In the genomic region with DNA sequence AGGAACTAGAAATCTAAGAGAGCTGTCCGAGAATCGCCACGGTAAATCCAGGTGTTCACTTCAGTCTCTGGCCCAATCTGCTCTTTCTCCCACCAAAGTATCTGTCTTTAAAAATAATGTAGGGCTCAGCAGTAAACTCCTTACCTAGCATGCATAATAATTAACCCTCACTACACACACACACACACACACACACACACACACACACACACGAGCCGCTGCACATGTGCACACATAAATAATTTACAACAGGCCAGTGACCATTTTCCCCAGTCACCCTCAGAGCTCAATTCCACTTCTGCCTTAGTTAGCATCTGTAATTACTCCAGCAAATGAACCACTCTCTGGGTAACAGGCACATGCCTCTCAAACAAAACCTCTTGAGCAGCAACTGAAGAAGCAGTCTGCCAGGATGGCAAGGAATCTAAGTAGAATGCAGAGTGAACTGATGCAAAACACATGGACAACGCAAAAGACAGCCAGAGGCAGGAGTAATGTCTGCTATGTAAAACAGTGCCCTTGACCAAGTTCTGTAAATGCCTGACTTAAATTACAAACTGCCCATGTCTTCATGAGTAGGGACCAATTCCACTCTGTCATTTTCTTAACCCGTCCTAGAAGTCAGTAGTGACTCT, we compare ENCODE assay signal across 8 mouse cellular contexts. TPM values are rescaled to one million over a fixed set of nuclear protein-coding genes. Genes with fewer than 3 reads are reported as not detected.
DNase-seq lines count a peak whose midpoint lies in the region; ATAC-seq and TF ChIP-seq lines count a peak whose summit lies in the region.

No protein-coding gene starts in this region.

- H3K27ac ChIP-seq in heart, embryonic 16.5 days (ENCODE audit: low read length) = peak overlapping the region; percentile 94
- H3K27ac ChIP-seq in embryonic facial prominence, embryonic 14.5 days (replicated peaks; ENCODE audit: low read depth, low read length) = peak overlapping the region; percentile 94
- H3K27ac ChIP-seq in kidney, embryonic 15.5 days = peak overlapping the region; percentile 93

- H3K4me1 ChIP-seq in heart, embryonic 16.5 days (ENCODE audit: control insufficient read depth, insufficient read depth, low read length) = peaks cover 13% of the 10 kb centered on the region
- H3K4me1 ChIP-seq in embryonic facial prominence, embryonic 14.5 days (ENCODE audit: control insufficient read depth, insufficient read depth, low read length) = peaks cover 12% of the 10 kb centered on the region
- H3K4me1 ChIP-seq in kidney, embryonic 15.5 days = peaks cover 24% of the 10 kb centered on the region

- no peaks in the 10 kb centered on the region for H3K27me3 ChIP-seq in heart, embryonic 16.5 days (ENCODE audit: control insufficient read depth, insufficient read depth, low read length)
- no peaks in the 10 kb centered on the region for H3K27me3 ChIP-seq in embryonic facial prominence, embryonic 14.5 days (replicated peaks; ENCODE audit: control insufficient read depth, insufficient read depth, low read length)
- H3K27me3 ChIP-seq in kidney, embryonic 15.5 days = no peaks in the 10 kb centered on the region
- H3K27me3 ChIP-seq in myocyte (ENCODE audit: control insufficient read depth, insufficient read depth, insufficient read length) = no peaks in the 10 kb centered on the region

- 67% methylated on average over 7 of the region's 7 CpGs for WGBS in heart, embryonic 16.5 days
- 60% methylated on average over 7 of the region's 7 CpGs for WGBS in embryonic facial prominence, embryonic 14.5 days
- WGBS in kidney, embryonic 15.5 days = 54% methylated on average over 7 of the region's 7 CpGs

- intact Hi-C loops in heart, postnatal 36 days (cut with DNase I) = no loop called here

- TF ChIP-seq POLR2A in myocyte (IDR thresholded peaks at IDR 0.05; ENCODE audit: insufficient read length, low read depth) = no peak

- no peak for DNase-seq in heart, postnatal 36 days
- peak; percentile 45 for DNase-seq in embryonic facial prominence, embryonic 14.5 days (ENCODE audit: low spot score)
- no peak for DNase-seq in thymus, postnatal 10 days (ENCODE audit: low spot score in 2 of 2)
- DNase-seq in frontal cortex, postnatal 14 days (ENCODE audit: low spot score in 2 of 2) = no peak

- H3K36me3 ChIP-seq in heart, embryonic 16.5 days (ENCODE audit: control insufficient read depth, insufficient read depth) = peaks cover 6% of the 10 kb centered on the region; the same call in 1 of the 2 replicates
- H3K36me3 ChIP-seq in embryonic facial prominence, embryonic 14.5 days (ENCODE audit: control insufficient read depth, insufficient read depth, low read length) = peaks cover 5% of the 10 kb centered on the region; the same call in 1 of the 2 replicates
- peaks cover 9% of the 10 kb centered on the region for H3K36me3 ChIP-seq in kidney, embryonic 15.5 days
- no peaks in the 10 kb centered on the region for H3K36me3 ChIP-seq in myocyte (ENCODE audit: control insufficient read depth, insufficient read depth)

- peak overlapping the region; percentile 48 for H3ac ChIP-seq in myocyte (ENCODE audit: control insufficient read depth, insufficient read length)

- no peaks in the 10 kb centered on the region for H3K9me3 ChIP-seq in heart, embryonic 16.5 days (replicated peaks; ENCODE audit: control insufficient read depth, low read length)
- H3K9me3 ChIP-seq in embryonic facial prominence, embryonic 14.5 days (ENCODE audit: control insufficient read depth, low read length) = 0 out of 2 replicates have a peak, but pooled peaks cover 3% of the 10 kb centered on the region
- no peaks in the 10 kb centered on the region for H3K9me3 ChIP-seq in kidney, embryonic 15.5 days (replicated peaks)

- H3K79me2 ChIP-seq in myocyte (ENCODE audit: control insufficient read depth, insufficient read depth) = peaks cover 56% of the 10 kb centered on the region

- H3K9ac ChIP-seq in heart, embryonic 16.5 days (ENCODE audit: low read length) = peak overlapping the region; percentile 82
- peak overlapping the region; percentile 75 for H3K9ac ChIP-seq in embryonic facial prominence, embryonic 14.5 days (ENCODE audit: low read depth, low read length)
- peak overlapping the region; percentile 65 for H3K9ac ChIP-seq in kidney, embryonic 15.5 days

- no peak for ATAC-seq in heart, embryonic 16.5 days (replicated peaks; ENCODE audit: extremely low read depth, insufficient read depth, low FRiP score)
- ATAC-seq in embryonic facial prominence, embryonic 14.5 days (ENCODE audit: low read depth) = no peak
- ATAC-seq in kidney, embryonic 15.5 days (replicated peaks; ENCODE audit: low FRiP score) = no peak
- no peak for ATAC-seq in CD4-positive, CD25-positive, alpha-beta regulatory T cell, adult 4 months

- H3K4me2 ChIP-seq in heart, embryonic 16.5 days (ENCODE audit: low read depth, low read length) = peak overlapping the region; percentile 74
- H3K4me2 ChIP-seq in embryonic facial prominence, embryonic 14.5 days (ENCODE audit: low read depth, low read length) = peak overlapping the region; percentile 82
- peak overlapping the region; percentile 62 for H3K4me2 ChIP-seq in kidney, embryonic 15.5 days
- peak overlapping the region; percentile 90 for H3K4me2 ChIP-seq in myocyte (ENCODE audit: low read depth)

- H3K4me3 ChIP-seq in heart, embryonic 16.5 days (ENCODE audit: low read length) = peak overlapping the region; percentile 82
- peak overlapping the region; percentile 72 for H3K4me3 ChIP-seq in embryonic facial prominence, embryonic 14.5 days (ENCODE audit: low read depth, low read length)
- peak overlapping the region; percentile 62 for H3K4me3 ChIP-seq in kidney, embryonic 15.5 days (replicated peaks)
- H3K4me3 ChIP-seq in myocyte = peak overlapping the region; percentile 75

TF ChIP-seq in myocyte, 11 proteins besides CTCF, POLR2A, EP300 and RAD21:
- TF ChIP-seq MYOG (IDR thresholded peaks at IDR 0.05; ENCODE audit: control insufficient read depth in 1 of 3, insufficient read depth in 1 of 3, insufficient read length in 2 of 3, low read depth in 2 of 3) = no peak
- no peak for TF ChIP-seq CEBPB (IDR thresholded peaks at IDR 0.05; ENCODE audit: insufficient read depth, poor library complexity, severe bottlenecking)
- TF ChIP-seq TCF3 (IDR thresholded peaks at IDR 0.05; ENCODE audit: insufficient read length, low read depth) = no peak
- no peak for TF ChIP-seq TCF12 (IDR thresholded peaks at IDR 0.05; ENCODE audit: insufficient read depth, poor library complexity, severe bottlenecking)
- TF ChIP-seq REST (IDR thresholded peaks at IDR 0.05; ENCODE audit: insufficient read depth, insufficient read length) = no peak
- no peak for TF ChIP-seq USF1 (IDR thresholded peaks at IDR 0.05; ENCODE audit: low read depth)
- no peak for TF ChIP-seq MYOD1 (IDR thresholded peaks at IDR 0.05; ENCODE audit: control insufficient read depth in 1 of 3, insufficient read length in 2 of 3, low read depth in 2 of 3)
- TF ChIP-seq SRF (IDR thresholded peaks at IDR 0.05; ENCODE audit: control insufficient read depth, insufficient read length, low read depth) = no peak

RNA-seq across cellular contexts. Expression of a gene that starts 1.3 kb away (rescaled TPM):
- polyA plus RNA-seq in heart, embryonic 16.5 days (2015; fragmentation: Nextera tagmentation; extraction: Ambion mirVana) = 127 and 129 TPM in 2 replicates
- 100 to 1,000 TPM; 235 to 283 TPM for total RNA-seq in heart, postnatal 36 days (2021)
- 58.3 and 65.9 TPM in 2 replicates for polyA plus RNA-seq in embryonic facial prominence, embryonic 14.5 days (2014; fragmentation: Nextera tagmentation; extraction: Ambion mirVana)
- polyA plus RNA-seq in kidney, embryonic 15.5 days (2015; fragmentation: Nextera tagmentation; extraction: Ambion mirVana) = 66.6 and 81.7 TPM in 2 replicates
- 96.2 TPM for polyA plus RNA-seq in myocyte (2012; fragmentation: generic; extraction: Trizol)
- polyA plus RNA-seq in CD4-positive, CD25-positive, alpha-beta regulatory T cell, adult 4 months (2017; shearing (Covaris generic)) = 10 to 100 TPM; 43.5 to 57.6 TPM

RNA-seq across cellular contexts. Expression of a gene that starts 11.7 kb away (rescaled TPM):
- polyA plus RNA-seq in heart, embryonic 16.5 days (2015; fragmentation: Nextera tagmentation; extraction: Ambion mirVana) = not detected in 2 replicates
- total RNA-seq in heart, postnatal 36 days (2021) = not detected
- polyA plus RNA-seq in embryonic facial prominence, embryonic 14.5 days (2014; fragmentation: Nextera tagmentation; extraction: Ambion mirVana) = not detected in 2 replicates
- polyA plus RNA-seq in kidney, embryonic 15.5 days (2015; fragmentation: Nextera tagmentation; extraction: Ambion mirVana) = not detected in 2 replicates
- 0.13 TPM for polyA plus RNA-seq in myocyte (2012; fragmentation: generic; extraction: Trizol)
- not detected for polyA plus RNA-seq in CD4-positive, CD25-positive, alpha-beta regulatory T cell, adult 4 months (2017; shearing (Covaris generic))

RNA-seq across cellular contexts. Expression of a gene that starts 16.3 kb away (rescaled TPM):
- 0.26 and 0.39 TPM in 2 replicates for polyA plus RNA-seq in heart, embryonic 16.5 days (2015; fragmentation: Nextera tagmentation; extraction: Ambion mirVana)
- total RNA-seq in heart, postnatal 36 days (2021) = not detected
- polyA plus RNA-seq in embryonic facial prominence, embryonic 14.5 days (2014; fragmentation: Nextera tagmentation; extraction: Ambion mirVana) = 3.3 and 3.8 TPM in 2 replicates
- polyA plus RNA-seq in kidney, embryonic 15.5 days (2015; fragmentation: Nextera tagmentation; extraction: Ambion mirVana) = 0.51 and 0.84 TPM in 2 replicates
- 2.8 TPM for polyA plus RNA-seq in myocyte (2012; fragmentation: generic; extraction: Trizol)
- polyA plus RNA-seq in CD4-positive, CD25-positive, alpha-beta regulatory T cell, adult 4 months (2017; shearing (Covaris generic)) = not detected

RNA-seq across cellular contexts. Expression of a gene that starts 27.4 kb away (rescaled TPM):
- 6.9 and 9.9 TPM in 2 replicates for polyA plus RNA-seq in heart, embryonic 16.5 days (2015; fragmentation: Nextera tagmentation; extraction: Ambion mirVana)
- total RNA-seq in heart, postnatal 36 days (2021) = 1 to 10 TPM; 7.1 to 7.9 TPM
- 17.6 TPM in 2 replicates for polyA plus RNA-seq in embryonic facial prominence, embryonic 14.5 days (2014; fragmentation: Nextera tagmentation; extraction: Ambion mirVana)
- polyA plus RNA-seq in kidney, embryonic 15.5 days (2015; fragmentation: Nextera tagmentation; extraction: Ambion mirVana) = 21.9 and 24.4 TPM in 2 replicates
- 13.0 TPM for polyA plus RNA-seq in myocyte (2012; fragmentation: generic; extraction: Trizol)
- polyA plus RNA-seq in CD4-positive, CD25-positive, alpha-beta regulatory T cell, adult 4 months (2017; shearing (Covaris generic)) = 10 to 100 TPM; 34.0 to 50.2 TPM
